Mouse (Mus musculus) activated CD4-positive, CD25-positive, alpha-beta regulatory T cell, adult 4 months (primary cell): ENCODE data around the gene Itga9. TPM values are rescaled to one million over a fixed set of nuclear protein-coding genes. Genes with fewer than 3 reads are reported as not detected.

Experiments used
- ATAC-seq: one replicate; pipeline ENCODE4 v1.8.0; 2017
- polyA plus RNA-seq, 2 experiments: library from polyadenylated mRNA; unstranded; fragments of 100-300 nt; shearing (Covaris generic); gene quantifications; one replicate each; pipeline ENCODE4 v1.2.1; 2017

Itga9 gene
- polyA plus RNA-seq, 2 experiments from 2014 or later: 0.54 TPM; not detected in 1

GRCm38 (mm10) chr9:118881281-118881945 is 274.9 kb downstream of the Itga9 start:
- ATAC-seq: no peak

DNA sequence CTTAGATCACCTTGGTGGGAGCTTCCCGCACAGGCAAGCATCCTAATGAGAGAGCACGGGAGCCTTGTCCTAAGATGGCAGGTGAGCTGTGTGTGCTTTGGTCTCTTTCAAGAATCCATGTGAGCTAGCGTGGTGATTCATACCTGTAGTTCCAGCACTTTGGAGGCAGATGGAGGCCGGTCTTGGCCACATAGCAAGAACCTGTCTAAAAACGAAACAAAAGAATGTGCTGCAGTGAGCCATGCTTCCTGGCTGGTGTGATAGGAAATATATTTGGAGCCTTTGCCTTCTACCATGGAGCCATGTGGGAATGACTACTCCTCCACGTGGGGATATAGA is 275.4 kb downstream of the Itga9 start:
- no peak for ATAC-seq

DNA sequence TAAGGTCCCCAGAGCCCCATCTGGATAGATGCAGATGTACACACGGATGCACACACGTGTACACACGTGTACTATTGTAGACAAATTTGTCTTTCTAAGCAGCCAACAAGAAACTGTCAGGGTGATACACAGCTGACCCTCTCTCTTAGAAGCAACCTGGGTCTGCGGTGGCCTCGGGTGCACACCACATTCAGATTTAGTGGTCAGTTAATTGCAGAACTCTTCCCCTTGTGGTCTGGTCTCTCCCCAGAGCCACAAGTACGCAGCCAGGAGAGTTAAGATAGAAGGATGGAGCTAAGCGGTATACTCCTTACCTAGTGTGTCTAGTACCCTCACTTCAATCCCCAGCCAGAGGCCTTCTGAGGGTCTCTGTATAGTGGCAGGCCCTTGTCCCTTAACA is 276.7 kb downstream of the Itga9 start:
- no peak for ATAC-seq

- no peak for ATAC-seq
Measured at GRCm38 (mm10) chr9:118885785-118886184, 279.3 kb downstream of the Itga9 start.

DNA sequence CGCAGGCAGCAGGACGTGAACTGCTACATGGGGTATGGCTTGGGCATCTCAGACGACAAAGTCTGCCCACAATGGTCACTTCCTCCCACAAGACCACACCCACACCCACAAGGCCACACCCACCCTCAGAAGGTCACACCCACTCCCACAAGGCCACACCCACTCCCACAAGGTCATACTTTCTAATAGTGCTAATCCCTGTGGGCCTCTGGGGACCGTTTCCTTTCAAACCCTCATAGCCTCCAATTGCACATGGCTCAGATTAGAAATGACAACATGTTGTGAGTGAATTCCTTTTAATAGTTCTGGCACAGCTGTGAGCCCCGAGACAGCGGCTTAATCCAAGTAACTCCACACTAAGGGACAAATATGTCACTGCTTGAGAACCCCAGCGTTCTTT is 280.7 kb downstream of the Itga9 start:
- ATAC-seq: no peak

DNA sequence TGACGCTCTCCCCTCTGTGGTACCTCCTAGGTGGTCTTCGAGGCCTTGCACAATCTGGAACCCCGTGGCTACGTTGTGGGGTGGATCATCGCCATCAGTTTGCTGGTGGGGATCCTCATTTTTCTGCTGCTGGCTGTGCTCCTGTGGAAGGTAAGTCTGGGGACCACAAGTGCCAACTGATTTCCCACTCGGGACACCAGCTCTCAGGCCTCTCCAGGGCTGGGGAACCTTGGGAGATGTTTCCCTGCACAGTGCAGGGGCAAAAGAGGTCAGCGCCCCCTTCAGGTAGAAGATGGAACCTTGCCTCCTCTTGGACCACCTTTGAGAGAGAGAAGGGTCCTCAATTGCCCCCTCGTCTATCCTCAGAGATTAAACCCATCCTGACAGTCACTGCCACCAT is 281.2 kb downstream of the Itga9 start:
- no peak for ATAC-seq

DNA sequence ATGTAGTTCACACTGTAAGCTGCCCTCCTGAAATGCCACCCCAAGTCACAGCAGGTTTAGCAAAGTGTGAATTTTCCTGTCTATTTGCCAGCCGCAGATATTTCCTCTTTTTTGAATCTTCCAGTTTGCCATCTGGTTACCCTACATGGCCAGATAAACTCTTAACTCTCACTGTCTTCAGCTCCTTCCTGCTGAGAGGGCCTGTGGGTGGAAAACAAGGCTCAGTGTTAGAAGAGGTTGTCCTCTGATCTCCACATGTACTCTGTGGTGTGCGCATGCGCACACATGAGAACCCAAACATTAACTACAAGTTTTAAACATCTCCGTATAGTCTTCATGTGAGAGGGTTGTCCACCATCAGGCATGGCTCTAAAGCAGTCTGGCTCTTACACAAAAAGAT is 283.7 kb downstream of the Itga9 start:
- peak; percentile 23 for ATAC-seq

- no peak for ATAC-seq
Measured at GRCm38 (mm10) chr9:118890645-118891044, 284.2 kb downstream of the Itga9 start.

DNA sequence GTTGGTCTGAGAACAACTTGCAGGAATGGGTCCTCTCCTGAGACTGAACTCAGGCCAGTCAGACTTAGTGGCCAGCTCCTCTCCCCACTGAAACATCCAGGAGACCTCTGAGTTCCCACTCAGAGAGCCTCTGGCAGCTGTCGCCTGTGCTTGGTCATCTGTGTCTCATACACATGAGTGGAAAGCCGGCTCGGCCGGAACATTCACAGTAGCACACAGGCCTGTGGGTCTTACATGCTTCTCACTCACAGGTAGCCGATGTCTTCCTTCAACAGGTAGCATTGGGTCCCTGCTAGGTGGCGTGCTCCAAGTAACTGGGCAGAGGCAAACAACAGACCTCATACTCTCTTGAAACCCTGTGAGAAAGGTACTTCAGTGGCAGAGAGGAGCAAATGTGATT is 284.6 kb downstream of the Itga9 start:
- no peak for ATAC-seq

DNA sequence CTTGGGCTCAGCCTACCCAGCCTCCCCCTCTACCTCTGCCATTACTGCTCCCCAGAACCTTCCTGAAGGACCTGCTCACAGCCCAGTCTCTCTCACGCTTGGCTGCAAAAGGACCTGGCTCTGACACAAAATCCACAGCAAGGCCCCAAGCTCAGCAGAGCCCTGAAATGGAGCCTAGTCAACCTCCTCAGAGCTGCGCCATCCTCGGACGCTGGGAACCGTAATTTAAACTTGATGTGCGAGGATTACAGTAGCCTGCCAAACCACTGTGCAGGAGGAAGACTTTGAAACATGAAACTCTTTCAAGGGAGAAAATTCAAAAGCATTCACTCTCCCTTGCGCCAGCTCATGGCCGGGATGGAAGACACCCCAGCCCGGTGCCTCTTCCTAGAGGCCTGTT is 285.1 kb downstream of the Itga9 start:
- no peak for ATAC-seq

DNA sequence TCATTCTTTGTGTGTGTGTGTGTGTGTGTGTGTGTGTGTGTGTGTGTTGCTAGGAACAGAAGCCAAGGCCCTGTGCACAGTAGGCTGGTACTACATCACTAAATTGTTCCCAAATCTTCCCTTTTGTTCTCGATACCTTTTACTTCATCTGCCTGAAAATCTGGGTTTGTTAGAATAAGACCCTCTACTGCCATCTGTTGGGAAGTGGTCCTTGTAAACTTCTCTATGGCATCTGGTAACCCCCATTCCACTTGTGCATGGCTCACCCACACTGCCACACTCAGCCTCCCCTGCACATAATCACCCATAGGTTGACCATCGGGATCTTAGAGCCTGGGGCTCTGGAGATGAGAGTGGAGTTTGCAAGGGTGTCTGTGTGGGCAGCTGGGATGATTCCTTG is 288.6 kb downstream of the Itga9 start:
- no peak for ATAC-seq

GRCm38 (mm10) chr9:118900677-118901076 is 294.2 kb downstream of the Itga9 start:
- no peak for ATAC-seq

DNA sequence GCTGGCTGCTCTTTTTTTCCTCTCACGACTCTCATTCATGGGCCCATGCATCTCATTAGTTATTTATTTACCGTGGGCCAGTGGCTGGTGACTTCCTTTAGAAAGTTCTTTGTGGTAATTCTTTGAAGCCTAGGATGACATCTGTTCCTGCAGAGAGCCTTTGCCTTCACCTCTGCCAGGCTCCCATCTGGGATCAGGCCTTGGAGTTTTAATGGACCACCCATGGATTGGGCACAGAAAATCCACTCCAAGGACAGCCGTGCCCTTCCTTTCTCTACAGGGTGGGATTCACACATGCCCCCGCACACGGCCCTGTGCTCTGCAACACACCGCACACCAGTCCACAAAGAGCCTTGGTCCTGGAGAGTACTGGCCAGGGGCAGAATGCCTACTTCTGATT is 295.4 kb downstream of the Itga9 start:
- no peak for ATAC-seq

DNA sequence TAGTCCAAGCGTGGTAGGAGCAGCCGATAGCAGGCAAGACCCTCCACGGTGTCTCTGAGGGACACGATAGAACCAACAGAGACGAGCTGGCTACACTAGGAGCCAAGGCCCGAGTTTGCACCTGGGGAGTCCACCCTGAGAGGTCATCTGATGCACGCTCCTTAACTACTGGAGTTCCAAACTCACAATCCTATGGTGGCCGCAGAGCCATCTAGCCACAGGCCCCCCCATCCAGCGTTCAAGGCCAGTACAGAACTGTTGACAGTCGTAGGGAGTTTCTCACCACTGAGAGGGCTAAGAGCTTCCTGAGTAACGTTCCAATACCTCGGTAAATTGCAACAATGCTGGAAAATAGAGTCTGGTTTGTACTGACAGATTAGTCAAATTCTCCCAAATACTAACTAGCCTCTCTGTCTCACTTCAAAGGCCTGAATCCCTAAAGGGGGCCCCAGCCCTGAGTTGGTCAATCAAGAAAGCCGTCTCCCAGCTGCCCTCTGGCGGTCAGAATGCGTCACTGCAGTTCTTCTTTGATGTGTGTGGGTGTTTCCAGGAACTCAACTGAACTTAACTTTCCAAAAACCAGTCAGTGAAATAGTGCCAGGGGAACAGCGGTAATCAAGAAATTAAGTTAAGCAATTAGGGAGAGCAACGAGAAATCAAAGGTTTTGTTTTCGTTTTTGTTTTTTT is 301.6 kb downstream of the Itga9 start:
- ATAC-seq: peak; percentile 61

- ATAC-seq: no peak
Measured at GRCm38 (mm10) chr9:118913048-118913447, 306.6 kb downstream of the Itga9 start.

DNA sequence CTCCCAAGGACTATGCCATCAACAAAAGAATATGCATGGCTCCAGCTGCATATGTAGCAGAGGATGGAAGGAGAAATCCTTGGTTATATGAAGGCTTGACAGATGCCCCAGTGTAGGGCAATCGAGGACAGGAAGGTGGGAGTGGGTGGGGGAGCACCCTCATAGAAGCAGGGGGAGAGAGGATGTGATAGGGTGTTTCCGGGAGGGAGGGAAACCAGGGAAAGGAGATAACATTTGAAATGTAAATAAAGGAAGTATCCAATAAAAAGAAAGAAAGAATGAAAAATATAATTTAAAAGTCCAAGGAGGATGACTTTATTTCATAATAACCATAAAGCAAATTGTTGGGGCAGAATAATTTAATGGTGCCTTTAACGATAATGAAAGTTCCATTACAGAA is 307.1 kb downstream of the Itga9 start:
- ATAC-seq: no peak

GRCm38 (mm10) chr9:118914589-118914988 is 308.1 kb downstream of the Itga9 start:
- ATAC-seq: no peak

- no peak for ATAC-seq
Measured at GRCm38 (mm10) chr9:118915290-118915689, 308.8 kb downstream of the Itga9 start.

GRCm38 (mm10) chr9:118919672-118920186 is 313.2 kb downstream of the Itga9 start:
- ATAC-seq: no peak

DNA sequence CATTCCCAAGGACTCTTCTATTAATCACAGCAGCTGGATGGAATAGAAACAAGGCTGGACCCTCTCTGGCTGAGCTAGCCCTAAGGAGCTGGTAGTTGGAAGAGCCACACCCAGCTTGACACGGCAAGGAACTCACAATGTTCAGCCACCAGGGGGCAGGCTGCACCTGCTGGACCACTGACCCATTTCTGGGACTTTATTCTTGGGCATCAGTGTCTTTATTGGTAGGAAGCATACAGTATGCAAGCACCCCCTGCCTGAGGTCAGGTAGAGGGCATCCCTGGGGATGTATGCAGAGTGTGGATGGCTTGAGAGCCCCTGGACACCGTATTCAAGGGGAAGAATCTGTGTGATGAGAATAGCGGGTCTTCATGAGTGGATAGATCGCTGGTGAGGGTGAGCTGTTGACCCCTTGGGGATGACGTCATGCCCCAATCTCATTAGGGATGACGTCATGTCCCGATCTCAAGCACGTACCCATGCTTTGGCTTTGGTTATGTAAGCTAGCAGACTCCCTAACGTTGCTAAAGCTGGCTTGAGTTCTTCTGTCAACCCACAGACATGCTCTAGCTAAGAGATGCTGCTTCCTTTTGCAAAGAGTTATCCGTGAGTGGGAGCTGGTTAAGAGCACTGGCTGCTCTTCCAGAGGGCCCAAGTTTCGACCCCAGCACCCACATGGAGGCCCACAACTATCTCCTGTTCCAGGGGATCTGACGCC is 314.5 kb downstream of the Itga9 start:
- peak; percentile 11 for ATAC-seq

DNA sequence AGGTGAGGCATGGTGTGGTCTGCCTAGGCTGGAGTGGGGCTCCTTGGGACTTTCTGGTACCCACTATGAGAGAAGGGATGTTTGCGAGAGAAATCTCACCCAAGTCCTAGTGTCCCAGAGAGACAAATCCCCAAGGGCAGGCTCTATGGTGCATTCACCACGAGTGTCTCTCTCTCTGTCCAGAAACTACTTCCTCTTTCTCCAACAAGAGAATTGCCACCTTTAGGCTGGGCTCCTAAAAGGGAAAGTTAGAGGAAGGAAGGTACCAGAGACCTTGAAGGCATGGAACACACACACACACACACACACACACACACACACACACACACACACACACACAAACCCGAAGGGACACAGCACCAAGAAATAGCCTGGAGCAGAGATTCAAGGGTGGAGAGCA is 315.4 kb downstream of the Itga9 start:
- ATAC-seq: no peak

- no peak for ATAC-seq
Measured at GRCm38 (mm10) chr9:118924554-118925085, 318.1 kb downstream of the Itga9 start.

- ATAC-seq: peak; percentile 89
Measured at GRCm38 (mm10) chr9:118925286-118926110, 319.0 kb downstream of the Itga9 start.
